Mouse (Mus musculus): ENCODE measurements around the gene Tmem132d.
"Not testable (repeated sequence)": the region's sequence is repeated elsewhere in the genome, so short reads cannot be mapped to it uniquely, and the experiment has no call there.

DNA sequence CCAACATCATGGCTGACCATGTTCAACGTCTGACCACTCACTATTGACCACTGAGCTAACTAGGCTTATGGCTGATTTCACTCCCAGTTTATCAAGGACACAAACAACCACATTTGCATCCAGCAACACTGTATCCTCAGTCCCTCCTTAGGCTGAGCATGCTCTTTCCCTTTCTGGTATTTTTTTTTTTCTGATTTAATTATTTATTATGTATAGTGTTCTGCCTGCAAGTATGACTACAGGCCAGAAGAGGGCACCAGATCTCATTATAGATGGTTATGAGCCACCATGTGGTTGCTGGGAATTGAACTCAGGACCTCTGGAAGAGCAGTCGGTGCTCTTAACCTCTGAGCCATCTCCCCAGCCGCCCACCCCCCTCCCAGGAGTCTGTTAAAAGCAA is 683.3 kb downstream of the Tmem132d start:
- TF ChIP-seq CTCF (IDR thresholded peaks at IDR 0.05; ENCODE audit: control insufficient read depth, insufficient read depth, low read length); POLR2A (IDR thresholded peaks at IDR 0.05; ENCODE audit: borderline replicate concordance, control insufficient read depth, low read depth, low read length): not testable (repeated sequence)
